ENCODE assay signal across 12 mouse cellular contexts in the genomic region with DNA sequence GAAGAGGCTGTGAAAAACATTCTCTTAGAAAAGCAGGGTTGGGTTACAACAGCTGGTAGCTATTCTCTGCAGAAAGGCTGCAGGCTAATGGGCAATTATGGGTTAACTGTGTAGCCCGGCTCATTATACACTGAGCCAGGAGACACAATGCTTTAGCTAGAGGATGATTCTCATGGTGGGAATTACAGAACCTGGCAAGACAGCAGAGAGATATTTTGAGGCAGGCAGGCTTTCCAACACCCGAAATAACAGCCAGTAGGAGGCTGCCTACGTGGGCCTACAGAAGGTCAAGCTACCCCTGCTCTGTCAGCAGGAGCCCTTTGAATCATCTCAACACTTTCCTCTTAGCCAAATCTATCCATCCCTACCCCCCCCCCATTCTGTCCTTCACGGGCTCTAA.
A peak's percentile ranks its signal among the peaks of the same experiment; 100 is the strongest.
DNase-seq lines count a peak whose midpoint lies in the region; TF ChIP-seq lines count a peak whose summit lies in the region.
"Had no signal": no experiment of that assay in that cellular context is flagged by ENCODE, and none has a peak within 500 bp of the region (broad histone marks: within the 10 kb centered on the region; RNA-seq: fewer than 3 reads in every experiment).

No protein-coding gene starts in this region.

- peaks cover 23% of the 10 kb centered on the region for H3K4me1 ChIP-seq in embryonic fibroblast, embryonic 13.5 days (ENCODE audit: control insufficient read depth, insufficient read depth, low read length)
- H3K4me1 ChIP-seq: megakaryocyte, embryonic 14.5 days had no signal

- intact Hi-C loops in gastrocnemius, postnatal 36 days (cut with DNase I), result loop anchor here (2.0 kb wide), 1 partner anchor 15 kb away; no protein-coding TSS in a partner anchor
- intact Hi-C loops in heart, postnatal 14 days (cut with DNase I), result no loop called here

- H3K4me3 ChIP-seq in embryonic fibroblast, embryonic 13.5 days (ENCODE audit: insufficient read depth, low read length), result no peak overlapping the region
- H3K4me3 ChIP-seq: heart, embryonic 13.5 days; megakaryocyte, embryonic 14.5 days had no signal

- DNase-seq in gastrocnemius, adult 8-10 months (ENCODE audit: low spot score in 2 of 2), result peak; percentile 40 to 65
- no peak for DNase-seq in gastrocnemius, postnatal 36 days
- DNase-seq in NIH3T3 (ENCODE audit: low read depth), result peak; percentile 16
- peak; percentile 12 to 13 for DNase-seq in heart, postnatal 14 days
- DNase-seq in thymus, postnatal 4 days, result no peak
- DNase-seq in urinary bladder, postnatal 10 days (ENCODE audit: low spot score), result no peak
- no peak for DNase-seq in adrenal gland, postnatal 4 days (ENCODE audit: low spot score in 2 of 2)
- DNase-seq: cerebellum, adult 11-12 months; kidney, adult 18-20 months had no signal

- 0 out of 2 replicates have a peak overlapping the region, but pooled peaks have one; percentile 62 for H3K27ac ChIP-seq in embryonic fibroblast, embryonic 13.5 days (ENCODE audit: insufficient read depth, low read length)
- H3K27ac ChIP-seq: heart, embryonic 13.5 days had no signal

- TF ChIP-seq CTCF in embryonic fibroblast, embryonic 13.5 days (IDR thresholded peaks at IDR 0.05; ENCODE audit: borderline replicate concordance, insufficient read depth, low read length), result no peak

- no peak for TF ChIP-seq POLR2A in embryonic fibroblast, embryonic 13.5 days (IDR thresholded peaks at IDR 0.05; ENCODE audit: low read depth, low read length)

Comparison
In these comparisons a context has a peak if more than half of its experiments do, and no peak if none do; other contexts are left out.
1. DNase-seq: peak in gastrocnemius, adult 8-10 months (2 of 2), NIH3T3 (single experiment) and heart, postnatal 14 days (2 of 2); none in gastrocnemius, postnatal 36 days (0 of 2), thymus, postnatal 4 days (single experiment), urinary bladder, postnatal 10 days (single experiment) and adrenal gland, postnatal 4 days (0 of 2).